Mouse (Mus musculus) MN1 (cell line): ENCODE data around the gene Slc17a4.

Experiments used
- DNase-seq: peaks from one replicate; pipeline ENCODE4 v3.0.0-alpha.2; 2016; ENCODE audit warnings: low spot score

Slc17a4 gene

DNA sequence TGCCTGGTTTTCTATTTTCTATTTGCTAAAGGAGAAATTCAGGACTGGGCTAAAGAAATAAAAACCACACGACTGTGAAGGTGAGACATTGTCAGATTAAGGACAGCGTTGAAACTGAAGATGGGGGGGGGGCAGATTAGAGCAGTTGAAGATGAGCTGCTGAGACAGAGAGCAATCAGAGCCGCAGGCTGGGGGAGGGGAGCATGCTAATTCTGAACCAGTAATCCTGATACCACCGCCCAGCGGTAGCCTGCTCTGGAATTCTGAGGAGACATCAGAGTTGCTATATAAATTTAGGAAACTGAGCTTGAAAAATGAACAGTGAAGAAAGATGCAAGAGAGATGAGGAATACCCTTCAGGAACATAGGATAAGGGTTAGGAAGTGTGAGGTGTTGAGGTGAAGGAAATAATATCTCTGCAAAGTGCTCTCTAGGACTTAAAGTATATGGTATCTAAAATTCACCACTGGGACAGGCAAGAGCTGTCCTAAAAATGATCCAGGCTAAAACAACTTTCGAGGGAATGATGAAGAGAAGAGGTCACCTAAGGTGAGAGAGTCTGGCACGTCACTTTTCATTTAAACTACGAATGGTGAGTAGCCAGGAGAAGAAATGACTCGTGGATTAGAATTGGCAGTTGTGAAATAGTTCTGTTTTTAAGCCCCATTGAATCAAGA, 22.1 kb downstream of the Slc17a4 start:
- DNase-seq = no peak

DNA sequence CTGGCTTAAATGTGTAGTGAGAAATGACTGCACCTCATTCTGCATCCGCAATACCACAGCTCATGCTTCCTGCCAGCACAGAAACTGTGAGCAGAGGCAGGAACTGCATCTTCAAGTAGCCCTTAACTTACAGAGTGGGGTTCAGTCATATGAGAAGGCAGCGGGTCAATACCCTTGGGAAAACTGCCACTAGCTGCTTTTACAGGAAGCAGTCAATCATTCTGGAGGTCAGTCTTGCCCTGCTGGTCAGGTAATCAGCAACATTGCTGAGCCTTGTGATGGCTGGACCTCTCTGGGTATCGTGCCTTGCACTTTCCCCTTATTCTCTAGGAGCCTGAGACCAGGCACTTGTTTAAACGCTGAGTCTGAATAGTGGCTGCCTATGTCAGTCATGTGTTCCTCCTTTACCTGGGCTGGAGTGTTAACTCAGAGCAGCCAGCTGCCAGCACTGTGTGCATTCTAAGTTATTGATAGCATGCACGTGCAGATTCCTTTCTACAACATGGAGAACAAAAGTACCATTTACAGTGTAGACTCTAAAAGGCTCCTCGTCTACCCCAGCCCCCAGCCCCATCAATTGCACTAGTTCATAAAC, 25.7 kb downstream of the Slc17a4 start:
- no peak for DNase-seq

DNA sequence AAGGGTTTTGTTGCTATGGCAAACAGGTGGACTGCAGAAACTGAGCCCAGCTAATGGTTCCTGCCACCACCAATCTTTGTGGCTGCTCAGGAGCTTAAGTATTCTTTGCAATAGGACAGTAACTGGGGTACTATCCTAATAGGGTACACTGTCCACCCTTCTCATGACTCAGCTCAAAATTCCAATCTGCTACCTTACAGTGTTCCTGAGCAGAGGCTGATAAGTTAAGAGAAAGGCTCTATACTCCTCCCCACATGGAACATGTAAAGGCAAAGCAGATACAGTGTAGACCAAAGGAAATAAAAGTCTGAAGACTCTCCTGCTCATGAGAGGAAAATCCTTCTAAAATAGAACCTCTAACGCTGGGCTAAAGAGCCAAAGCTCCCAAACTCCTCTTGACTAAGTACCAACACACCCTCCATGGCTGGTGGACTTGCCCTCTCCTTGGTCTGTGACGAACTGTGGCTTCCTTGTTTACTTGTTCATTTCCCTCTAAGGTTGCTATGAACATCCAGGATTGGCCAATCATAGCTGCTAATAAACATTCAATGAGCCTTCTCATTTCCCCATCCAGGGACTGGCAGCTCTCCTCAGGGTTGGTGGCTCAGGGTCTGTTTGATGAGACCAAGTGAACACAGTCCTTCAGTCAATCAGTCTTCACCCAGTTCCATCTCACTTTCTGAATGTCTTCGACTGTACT, 27.6 kb downstream of the Slc17a4 start:
- DNase-seq = no peak

DNA sequence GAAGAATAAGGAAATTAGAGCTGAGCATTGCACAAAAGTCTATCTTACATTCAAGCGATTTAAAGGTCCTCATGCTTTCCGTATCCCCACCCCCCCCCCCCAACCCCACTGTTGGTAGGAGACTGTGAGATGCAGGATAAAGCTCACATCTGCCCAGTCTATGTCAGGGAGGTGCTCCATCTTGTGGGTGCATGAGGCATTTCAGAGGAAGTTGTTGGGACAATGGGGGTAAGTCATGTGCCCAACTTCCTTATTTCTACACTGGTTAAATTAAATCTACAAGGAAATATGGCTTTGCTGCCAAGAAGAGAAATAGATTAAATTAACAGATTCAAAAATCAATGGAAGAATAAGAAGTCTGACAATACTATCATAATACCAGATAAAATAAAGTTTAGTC, 29.3 kb downstream of the Slc17a4 start:
- DNase-seq = no peak

DNA sequence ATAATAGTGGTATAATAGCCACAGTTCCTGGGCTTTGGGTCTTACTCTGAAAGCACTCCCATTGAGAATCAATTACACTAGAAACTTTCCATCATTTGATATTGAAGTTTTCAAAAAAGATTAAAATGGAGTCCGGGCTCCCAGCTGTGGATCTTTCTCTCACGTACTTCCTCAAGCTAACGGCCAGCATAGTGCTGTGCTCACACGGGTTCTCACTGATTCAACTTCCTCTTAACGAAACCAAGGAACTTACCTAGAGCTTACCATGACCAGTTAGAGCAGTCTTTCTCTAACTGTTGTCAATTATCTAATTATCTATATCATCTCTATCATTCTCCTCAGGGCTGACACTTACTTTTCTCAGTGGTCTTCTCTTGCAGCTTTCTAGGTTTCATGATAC, 35.2 kb downstream of the Slc17a4 start:
- DNase-seq = no peak

DNA sequence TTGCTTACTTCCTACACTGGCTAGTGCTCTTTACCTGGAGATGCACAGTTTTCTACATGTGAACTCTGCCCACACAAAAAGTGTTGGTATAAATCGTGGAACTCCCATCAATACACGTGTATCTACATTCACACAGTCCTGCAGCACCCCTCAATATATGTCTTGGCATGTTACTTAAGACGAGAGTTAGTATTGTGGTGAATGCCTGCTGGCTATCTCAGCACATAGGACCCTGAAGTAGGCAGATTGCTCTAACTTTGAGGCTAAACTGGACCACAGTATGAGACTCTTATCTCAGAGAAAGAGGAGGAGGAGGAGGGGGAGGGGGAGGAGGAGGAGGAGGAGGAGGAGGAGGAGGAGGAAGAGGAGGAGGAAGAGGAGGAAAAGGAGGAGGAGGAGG, 35.7 kb downstream of the Slc17a4 start:
- no peak for DNase-seq

DNA sequence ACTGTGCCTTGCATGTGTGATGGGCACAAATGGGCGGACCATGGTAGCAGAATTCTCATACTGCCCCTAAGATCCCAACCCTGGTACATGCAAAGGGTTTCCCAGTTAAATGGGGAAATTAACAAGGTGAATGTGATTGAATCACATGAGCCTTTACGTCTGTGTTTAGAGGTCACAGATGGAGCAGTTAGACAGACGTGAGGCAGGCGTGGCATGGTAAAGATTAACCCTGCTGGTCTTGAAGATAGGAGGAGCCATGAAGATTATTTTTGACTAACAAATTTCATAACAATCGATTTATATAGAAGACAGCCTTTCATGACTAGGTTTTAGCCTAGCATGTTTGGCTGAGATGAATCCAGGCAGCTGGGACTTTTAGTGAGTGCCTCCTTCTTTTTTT, 41.7 kb downstream of the Slc17a4 start:
- no peak for DNase-seq

DNA sequence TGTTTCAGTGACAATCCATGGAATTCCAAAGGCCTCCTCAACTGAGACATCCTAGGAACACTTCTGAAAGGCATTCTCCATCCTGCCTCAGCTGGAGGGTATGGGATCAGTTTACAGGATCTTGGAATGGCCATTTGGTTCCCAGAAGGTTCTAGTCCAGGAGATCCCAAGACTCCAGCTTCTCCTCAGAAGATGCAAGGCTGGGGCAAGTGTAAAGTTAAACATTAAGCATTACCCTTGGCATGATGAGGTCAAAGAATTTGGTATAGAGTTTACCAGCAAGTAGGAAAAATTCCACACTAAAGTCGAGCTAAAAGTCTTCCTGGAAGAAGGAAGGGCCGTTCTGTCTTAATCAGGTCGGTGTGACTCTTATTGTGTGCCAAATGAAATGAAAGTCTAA, 44.8 kb downstream of the Slc17a4 start:
- no peak for DNase-seq

DNA sequence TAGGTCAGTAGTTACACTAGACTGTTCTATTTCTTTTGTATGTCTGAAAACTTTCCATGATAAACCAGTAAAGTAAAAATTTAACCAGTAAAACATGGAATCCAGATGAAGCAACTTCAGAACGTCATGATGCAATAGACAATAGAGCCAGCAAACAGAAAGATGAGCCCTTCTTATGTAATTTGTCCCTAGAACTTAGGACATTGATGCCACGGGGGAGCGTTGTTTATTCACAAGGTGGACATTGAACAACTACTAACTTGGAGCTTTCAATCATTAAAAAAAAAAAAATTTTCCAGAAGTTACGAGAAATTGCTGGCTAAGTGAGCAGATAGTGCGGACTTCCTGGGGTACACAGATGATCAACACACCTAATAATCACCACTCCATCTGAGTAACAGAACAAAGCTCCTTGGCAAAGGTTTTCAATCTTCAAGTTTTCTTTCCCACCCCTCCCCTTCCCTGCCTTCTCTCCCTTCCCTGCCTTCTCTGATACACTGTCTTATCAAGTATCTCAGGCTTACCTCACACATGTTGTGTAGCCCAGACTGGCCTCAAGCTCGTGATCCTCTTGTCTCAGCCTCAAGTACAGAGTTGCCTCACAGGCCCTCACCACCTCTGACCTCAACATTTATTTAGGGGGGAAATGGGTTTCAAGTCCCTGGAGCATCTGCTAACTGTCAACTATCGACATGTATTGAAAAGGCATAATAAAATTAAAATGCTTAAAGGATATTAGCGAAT, 45.8 kb downstream of the Slc17a4 start:
- no peak for DNase-seq

DNA sequence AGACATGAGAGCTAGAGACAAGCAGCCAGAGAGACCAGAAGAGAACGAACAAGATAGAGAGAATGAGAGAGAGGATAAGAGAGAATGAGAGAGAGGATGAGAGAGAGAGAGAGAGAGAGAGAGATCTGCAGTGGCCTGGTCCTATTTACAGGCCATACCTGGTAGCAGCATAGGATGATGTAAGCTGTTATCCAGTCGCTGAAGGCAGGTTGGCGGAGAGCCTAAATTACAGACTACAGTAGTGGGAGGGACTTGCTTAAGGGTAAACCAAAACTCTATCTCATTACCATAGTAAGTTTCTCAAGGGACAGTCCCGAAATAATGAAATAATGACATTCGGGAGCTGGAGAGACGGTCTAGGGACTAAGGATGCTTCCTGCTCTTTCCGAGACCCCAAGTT, 47.4 kb downstream of the Slc17a4 start, which contains the start of gene Slc17a1:
Gene Slc17a1 (plus strand): TSS at position 346 of the 400 bp plus-strand sequence.
- no peak for DNase-seq

DNA sequence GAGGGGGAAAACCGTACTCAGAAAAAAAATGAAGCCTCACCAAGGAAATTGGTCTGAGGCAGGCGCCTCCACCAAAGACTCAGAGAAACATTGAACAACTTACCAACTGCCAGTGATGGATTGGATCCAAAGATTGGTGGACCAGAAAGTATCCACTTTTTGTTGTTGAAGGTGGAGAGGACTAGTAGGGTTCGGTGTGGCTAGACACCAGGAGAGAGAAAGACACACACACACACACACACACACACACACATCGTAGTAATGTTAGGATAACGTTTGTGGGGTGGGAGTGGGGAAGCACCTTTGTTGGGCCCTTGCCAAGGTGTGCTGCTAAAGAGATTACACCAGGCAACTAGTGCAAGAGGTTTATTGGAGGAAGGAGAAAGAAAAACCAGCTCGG, 47.8 kb downstream of the Slc17a4 start:
- no peak for DNase-seq

DNA sequence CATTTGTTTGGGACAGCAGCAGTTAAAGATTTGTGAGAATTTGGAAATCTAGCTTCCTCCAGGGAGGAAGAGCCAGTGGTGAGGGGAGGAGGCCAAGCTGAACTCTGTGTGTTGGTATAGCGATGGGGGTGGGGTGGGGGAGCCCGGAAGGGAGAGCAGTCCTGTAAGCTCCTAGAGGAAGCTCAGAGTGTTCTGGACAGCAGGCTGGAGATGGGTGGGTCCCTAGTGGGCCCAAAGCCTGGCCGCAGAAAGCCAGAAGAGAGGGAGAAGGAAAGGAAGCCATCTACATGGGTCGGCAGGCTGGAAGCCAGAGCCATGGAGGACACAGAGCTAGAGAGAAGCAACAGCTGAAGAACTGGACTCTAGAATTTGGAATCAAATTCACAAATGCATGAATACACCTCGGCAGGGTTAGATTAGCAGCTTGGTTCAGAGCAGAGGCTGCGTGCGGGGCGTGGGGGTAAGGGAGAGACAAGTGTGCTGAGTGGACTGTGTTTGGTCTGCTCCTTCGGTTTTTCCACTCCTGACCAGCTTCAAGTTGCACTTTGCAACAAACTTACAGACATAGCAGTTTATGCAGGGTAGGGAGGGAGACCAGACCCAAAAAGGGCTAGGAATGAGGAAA, 48.6 kb downstream of the Slc17a4 start:
- no peak for DNase-seq

DNA sequence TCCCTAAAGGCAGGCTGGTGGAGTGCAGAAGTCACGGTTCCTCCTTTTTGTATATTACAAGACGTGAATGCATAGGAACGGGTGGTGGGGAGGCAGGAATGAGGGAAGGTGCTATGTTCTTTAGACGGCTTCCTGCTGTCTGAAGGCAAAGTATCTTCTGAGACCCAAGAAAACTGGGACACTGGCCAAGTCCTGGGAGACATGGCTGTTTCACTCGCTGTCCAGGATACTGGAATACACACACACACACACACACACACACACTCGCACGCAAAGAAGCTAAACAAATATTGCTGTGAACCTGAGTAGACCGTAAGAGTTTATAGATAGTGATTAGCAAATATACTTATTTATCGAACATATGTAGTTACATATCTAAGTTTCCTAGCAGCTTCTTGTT, 50.1 kb downstream of the Slc17a4 start:
- DNase-seq = no peak

DNA sequence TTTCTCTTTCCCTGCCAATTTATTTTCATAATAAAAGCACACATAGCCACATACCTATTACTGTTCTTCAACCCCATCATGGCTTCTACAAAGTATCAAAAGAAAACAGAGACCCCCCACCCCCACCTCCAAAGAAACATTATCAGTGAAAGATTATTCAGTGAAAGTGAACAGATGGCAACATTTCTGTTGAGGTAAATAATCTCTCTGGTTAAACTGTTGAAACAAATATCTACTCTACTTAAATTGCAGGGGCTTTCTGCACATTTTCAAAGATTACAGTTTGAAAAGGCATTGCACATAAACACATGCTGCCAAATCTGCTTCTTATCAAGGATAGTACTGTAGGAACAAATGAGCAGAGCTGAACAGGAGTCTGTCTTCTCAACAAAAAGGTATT, 53.0 kb downstream of the Slc17a4 start:
- DNase-seq = no peak

DNA sequence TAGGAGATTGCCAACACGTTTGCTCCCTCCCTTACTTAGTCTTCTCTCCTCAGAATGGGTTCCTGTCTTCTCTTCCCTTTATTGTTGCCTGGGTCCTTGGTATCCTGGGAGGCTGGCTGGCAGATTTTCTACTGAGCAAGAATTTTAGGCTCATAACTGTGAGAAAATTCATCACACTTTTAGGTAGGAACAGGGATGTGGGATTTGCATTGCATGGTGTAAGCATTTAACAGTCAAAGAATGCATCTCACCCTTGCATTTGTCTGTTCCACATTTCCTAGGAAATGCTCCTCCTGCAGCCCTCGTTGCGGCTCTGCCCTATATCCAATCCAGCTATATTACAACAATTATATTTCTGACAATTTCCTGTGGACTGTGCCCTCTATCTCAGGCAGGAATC, 58.4 kb downstream of the Slc17a4 start:
- DNase-seq = no peak

DNA sequence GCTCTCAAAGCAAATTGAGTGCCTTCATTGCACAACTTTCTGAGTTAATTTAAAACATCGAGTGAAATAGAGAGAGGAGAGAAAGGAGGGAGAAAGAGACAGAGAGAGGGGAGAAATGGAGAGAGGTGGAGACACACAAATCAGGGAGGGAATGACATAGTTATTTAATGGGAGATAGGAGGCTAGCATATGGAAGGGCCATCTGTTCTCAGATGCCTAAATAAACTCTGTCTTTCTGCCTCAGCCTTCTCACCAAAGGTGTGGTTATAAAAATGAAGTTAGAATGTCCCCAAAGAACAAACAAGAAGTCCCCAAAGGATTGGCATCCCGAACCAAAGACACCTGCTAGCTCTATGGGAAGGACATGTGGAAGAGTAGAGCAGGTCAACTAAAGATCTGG, 65.5 kb downstream of the Slc17a4 start:
- DNase-seq = no peak
